Comparison of ENCODE assay signal across 12 mouse cellular contexts in the genomic region with DNA sequence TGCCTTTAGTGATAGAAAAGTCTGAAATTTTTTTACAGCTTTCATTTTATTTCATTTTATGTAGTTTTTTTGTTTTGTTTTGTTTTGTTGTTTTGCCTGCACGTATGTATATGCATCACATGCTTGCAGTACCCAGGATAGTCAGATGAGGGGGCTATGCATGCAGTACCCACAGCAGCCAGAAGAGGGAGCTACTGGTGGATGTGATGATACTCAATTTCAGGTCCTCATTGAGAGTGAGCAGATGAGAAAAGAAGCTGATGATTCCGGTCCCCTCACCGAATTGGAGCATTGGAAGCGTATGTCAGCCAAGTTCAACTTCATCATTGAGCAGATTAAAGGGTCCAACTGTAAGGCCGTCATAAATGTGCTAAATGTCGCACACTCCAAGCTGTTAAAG. TPM values are rescaled to one million over a fixed set of nuclear protein-coding genes. Genes with fewer than 3 reads are reported as not detected.
DNase-seq lines count a peak whose midpoint lies in the region; ATAC-seq and TF ChIP-seq lines count a peak whose summit lies in the region.
"Had no signal": no experiment of that assay in that cellular context is flagged by ENCODE, and none has a peak within 500 bp of the region (broad histone marks: within the 10 kb centered on the region; RNA-seq: fewer than 3 reads in every experiment).

No protein-coding gene starts in this region.

- peak; percentile 31 for DNase-seq in limb, embryonic 11.5 days (ENCODE audit: low spot score)
- DNase-seq in limb, embryonic 10.5 days (ENCODE audit: low spot score) = no peak
- peak; percentile 46 for DNase-seq in A20 (ENCODE audit: low read depth, low spot score)
- no peak for DNase-seq in left cerebral cortex, adult 18-20 months (ENCODE audit: low spot score in 2 of 2)
- no peak for DNase-seq in gastrocnemius, postnatal 25 days
- DNase-seq: kidney, adult 18-20 months had no signal

- TF ChIP-seq CTCF in C2C12 (IDR thresholded peaks at IDR 0.05; ENCODE audit: control insufficient read depth, insufficient read depth, insufficient read length) = peak; percentile 6
- peak; percentile 12; the same call in 1 of the 2 replicates for TF ChIP-seq CTCF in bone marrow macrophage, adult 2 months (IDR thresholded peaks at IDR 0.05; ENCODE audit: low read depth, low read length)

- WGBS in limb, embryonic 11.5 days = 93% methylated on average over 6 of the region's 6 CpGs
- 97% methylated on average over 6 of the region's 6 CpGs for WGBS in limb, embryonic 10.5 days

- peaks cover 2% of the 10 kb centered on the region; the same call in 1 of the 2 replicates for H3K9me3 ChIP-seq in limb, embryonic 11.5 days (ENCODE audit: control insufficient read depth, low read length)
- no peaks in the 10 kb centered on the region for H3K9me3 ChIP-seq in limb, embryonic 10.5 days (replicated peaks)
- H3K9me3 ChIP-seq: heart, embryonic 15.5 days had no signal

- no peaks in the 10 kb centered on the region for H3K4me1 ChIP-seq in limb, embryonic 11.5 days (ENCODE audit: control insufficient read depth, insufficient read depth, low read length)
- peaks cover 4% of the 10 kb centered on the region; the same call in 1 of the 2 replicates for H3K4me1 ChIP-seq in limb, embryonic 10.5 days
- no peaks in the 10 kb centered on the region for H3K4me1 ChIP-seq in bone marrow macrophage, adult 2 months (ENCODE audit: control insufficient read depth, insufficient read depth, low read length)
- H3K4me1 ChIP-seq: heart, embryonic 15.5 days had no signal

- no peak overlapping the region for H3K4me2 ChIP-seq in limb, embryonic 11.5 days (ENCODE audit: low read depth, severe bottlenecking)
- H3K4me2 ChIP-seq: heart, embryonic 15.5 days; limb, embryonic 13.5 days had no signal

- H3K4me3 ChIP-seq in limb, embryonic 11.5 days (ENCODE audit: low read depth, low read length) = no peak overlapping the region
- no peak overlapping the region for H3K4me3 ChIP-seq in limb, embryonic 10.5 days
- H3K4me3 ChIP-seq in C2C12 (ENCODE audit: insufficient read depth, poor library complexity, severe bottlenecking) = no peak overlapping the region
- no peak overlapping the region for H3K4me3 ChIP-seq in bone marrow macrophage, adult 2 months (ENCODE audit: insufficient read depth, low read length)
- H3K4me3 ChIP-seq: embryonic facial prominence, embryonic 10.5 days; heart, embryonic 15.5 days; limb, embryonic 13.5 days had no signal

- H3K27me3 ChIP-seq in limb, embryonic 11.5 days (ENCODE audit: control insufficient read depth, insufficient read depth, low read length) = no peaks in the 10 kb centered on the region
- H3K27me3 ChIP-seq in limb, embryonic 10.5 days (ENCODE audit: low read depth, poor library complexity, severe bottlenecking) = no peaks in the 10 kb centered on the region
- H3K27me3 ChIP-seq in C2C12 (ENCODE audit: control insufficient read depth, insufficient read depth, insufficient read length) = no peaks in the 10 kb centered on the region
- H3K27me3 ChIP-seq: heart, embryonic 15.5 days; limb, embryonic 13.5 days had no signal

- no peaks in the 10 kb centered on the region for H3K79me3 ChIP-seq in C2C12 (ENCODE audit: low read depth)

- ATAC-seq in limb, embryonic 11.5 days (ENCODE audit: insufficient number of reproducible peaks, low FRiP score, low TSS enrichment, low read depth) = no peak
- ATAC-seq: midbrain, embryonic 16.5 days had no signal

- no peak overlapping the region for H3ac ChIP-seq in C2C12 (ENCODE audit: control insufficient read depth, insufficient read length, low read depth)

- no peak overlapping the region for H3K9ac ChIP-seq in limb, embryonic 11.5 days (ENCODE audit: low read length)
- H3K9ac ChIP-seq: heart, embryonic 15.5 days; limb, embryonic 13.5 days had no signal

- no peaks in the 10 kb centered on the region for H3K36me3 ChIP-seq in limb, embryonic 11.5 days (ENCODE audit: control insufficient read depth, insufficient read depth, low read length)
- no peaks in the 10 kb centered on the region for H3K36me3 ChIP-seq in limb, embryonic 10.5 days
- H3K36me3 ChIP-seq in C2C12 (ENCODE audit: control insufficient read depth, insufficient read depth) = no peaks in the 10 kb centered on the region
- H3K36me3 ChIP-seq: embryonic facial prominence, embryonic 10.5 days; heart, embryonic 15.5 days; limb, embryonic 13.5 days had no signal

- no peak for TF ChIP-seq POLR2A in bone marrow macrophage, adult 2 months (IDR thresholded peaks at IDR 0.05; ENCODE audit: borderline replicate concordance, low read depth, low read length)

- H3K27ac ChIP-seq in limb, embryonic 11.5 days (replicated peaks; ENCODE audit: low read depth, low read length) = no peak overlapping the region
- no peak overlapping the region for H3K27ac ChIP-seq in limb, embryonic 10.5 days
- H3K27ac ChIP-seq in bone marrow macrophage, adult 2 months (ENCODE audit: insufficient read depth, low read depth, low read length) = no peak overlapping the region
- H3K27ac ChIP-seq: embryonic facial prominence, embryonic 10.5 days; heart, embryonic 15.5 days; limb, embryonic 13.5 days had no signal

- H3K79me2 ChIP-seq in C2C12 (ENCODE audit: control insufficient read depth, insufficient read depth) = no peaks in the 10 kb centered on the region

TF ChIP-seq in C2C12, 6 proteins besides CTCF, POLR2A, EP300 and RAD21:
- TF ChIP-seq MAX (IDR thresholded peaks at IDR 0.05) (no peak), CEBPB (IDR thresholded peaks at IDR 0.05; ENCODE audit: low read depth) (no peak), USF1 (IDR thresholded peaks at IDR 0.05; ENCODE audit: low read depth) (no peak), FOSL1 (IDR thresholded peaks at IDR 0.05; ENCODE audit: insufficient read depth, low read length, poor library complexity, severe bottlenecking) (no peak), MYOD1 (IDR thresholded peaks at IDR 0.05; ENCODE audit: control insufficient read depth, insufficient read length, low read depth) (no peak), MYOG (IDR thresholded peaks at IDR 0.05; ENCODE audit: control insufficient read depth, extremely low read depth, insufficient read length) (no peak)
TF ChIP-seq in C2C12: peak in this region for 0.

RNA-seq across cellular contexts. Expression of a gene that starts 26.3 kb away (rescaled TPM):
- polyA plus RNA-seq in limb, embryonic 11.5 days (2014; fragmentation: Nextera tagmentation; extraction: Ambion mirVana) = 231 and 232 TPM in 2 replicates
- polyA plus RNA-seq in limb, embryonic 10.5 days (2016; fragmentation: Nextera tagmentation; extraction: Ambion mirVana) = 202 and 206 TPM in 2 replicates
- polyA plus RNA-seq in C2C12 (2012; fragmentation: generic; extraction: Trizol) = 122 TPM
- 46.4 and 53.3 TPM in 2 replicates for polyA plus RNA-seq in bone marrow macrophage, adult 2 months (2012; ENCODE audit: insufficient read depth, insufficient read length, missing spikeins)
- 100 to 1,000 TPM; 155 to 156 TPM for total RNA-seq in left cerebral cortex, adult 18-20 months (2021)
- total RNA-seq in gastrocnemius, postnatal 25 days (2021) = 100 to 1,000 TPM; 132 to 148 TPM

RNA-seq across cellular contexts. Expression of a gene that starts 28.9 kb away (rescaled TPM):
- 0.60 and 0.67 TPM in 2 replicates for polyA plus RNA-seq in limb, embryonic 11.5 days (2014; fragmentation: Nextera tagmentation; extraction: Ambion mirVana)
- polyA plus RNA-seq in limb, embryonic 10.5 days (2016; fragmentation: Nextera tagmentation; extraction: Ambion mirVana) = 0.49 and 0.51 TPM in 2 replicates
- 0.32 TPM for polyA plus RNA-seq in C2C12 (2012; fragmentation: generic; extraction: Trizol)
- 0.64 and 0.69 TPM in 2 replicates for polyA plus RNA-seq in bone marrow macrophage, adult 2 months (2012; ENCODE audit: insufficient read depth, insufficient read length, missing spikeins)
- total RNA-seq in left cerebral cortex, adult 18-20 months (2021) = 1 to 10 TPM in 1 of 2 experiments, under 1 TPM in 1; 0.46 to 1.6 TPM
- total RNA-seq in gastrocnemius, postnatal 25 days (2021) = under 1 TPM; 0.28 to 0.32 TPM

Comparison
In these comparisons a context has a peak if more than half of its experiments do, and no peak if none do; other contexts are left out.
1. DNase-seq: peak in limb, embryonic 11.5 days (single experiment) and A20 (single experiment); none in limb, embryonic 10.5 days (single experiment), left cerebral cortex, adult 18-20 months (0 of 2) and gastrocnemius, postnatal 25 days (single experiment).